Mouse (Mus musculus): ENCODE data around the gene Olfr287. TPM values are rescaled to one million over a fixed set of nuclear protein-coding genes. Genes with fewer than 3 reads are reported as not detected.

Gene Olfr287
- total RNA-seq (2021), result 1 to 10 TPM; 3.9 to 4.2 TPM

DNA sequence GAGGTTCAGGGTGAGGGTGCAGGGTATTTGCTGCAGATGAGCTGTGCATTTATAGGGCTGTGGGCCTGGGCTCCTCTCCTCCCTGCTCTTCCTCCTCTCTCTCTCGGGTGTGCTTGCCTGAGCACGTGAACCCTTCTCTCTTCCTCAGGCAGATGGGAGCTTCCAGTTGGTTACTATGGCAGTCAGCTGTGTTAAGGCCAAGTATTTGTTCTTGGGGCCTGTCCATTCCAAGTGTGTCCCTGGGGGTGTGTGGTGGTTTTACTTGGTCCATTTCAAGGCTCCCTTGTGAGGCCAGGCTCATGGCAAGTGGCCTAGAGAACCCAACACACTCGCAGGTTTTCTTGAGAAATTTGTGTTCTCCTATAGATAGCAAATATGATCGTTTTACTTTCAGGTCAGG, at the start of gene Olfr287, which contains the start of gene Gm44579:
TSS of gene Olfr287 (minus strand) at position 180 of the 400 bp plus-strand sequence.
TSS of gene Gm44579 (minus strand) at position 101 of the 400 bp plus-strand sequence.
- DNase-seq, result no peak

DNA sequence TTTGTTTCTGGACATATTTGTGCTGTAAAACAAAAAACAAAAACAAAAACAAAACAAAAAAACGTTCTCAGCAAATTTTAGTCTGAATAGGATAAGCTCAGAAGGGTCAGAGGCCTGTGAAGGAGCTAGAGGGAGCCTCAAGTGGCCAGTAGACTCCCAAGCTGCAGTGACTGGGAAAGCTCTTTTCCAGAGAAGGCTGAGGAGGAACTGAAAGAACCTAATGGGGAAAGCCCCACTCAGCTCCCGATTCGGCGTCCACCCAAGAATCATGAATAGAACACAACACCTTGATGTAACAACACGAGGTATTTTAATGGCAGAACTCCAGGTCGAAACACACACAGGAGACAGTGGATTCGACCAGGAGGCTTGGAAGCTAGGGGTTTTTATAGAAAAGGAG, 36.9 kb upstream of the Olfr287 start:
- no peak for DNase-seq

DNA sequence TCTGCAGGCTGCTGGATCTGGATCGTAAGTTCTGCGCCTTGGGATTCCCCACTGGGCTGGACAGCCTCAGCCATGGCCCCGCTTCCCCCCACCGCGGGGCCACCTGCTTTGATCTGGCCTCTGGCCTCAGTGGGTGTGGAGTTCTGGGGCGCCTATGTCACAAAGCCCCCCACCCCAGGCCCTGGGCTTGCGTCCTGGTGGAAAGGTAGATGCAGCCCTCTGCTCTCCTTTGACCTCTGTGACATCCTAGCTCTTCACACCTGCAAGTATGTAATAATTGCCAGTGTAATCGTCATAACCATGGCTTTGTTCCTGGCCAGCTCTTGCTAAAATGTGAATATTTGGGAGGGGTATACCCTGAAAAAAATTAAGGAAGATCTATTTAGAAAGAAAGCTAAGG, 36.3 kb upstream of the Olfr287 start, which contains the start of gene H1fnt:
TSS of gene H1fnt (minus strand) at position 101 of the 400 bp plus-strand sequence.
- no peak for DNase-seq

DNA sequence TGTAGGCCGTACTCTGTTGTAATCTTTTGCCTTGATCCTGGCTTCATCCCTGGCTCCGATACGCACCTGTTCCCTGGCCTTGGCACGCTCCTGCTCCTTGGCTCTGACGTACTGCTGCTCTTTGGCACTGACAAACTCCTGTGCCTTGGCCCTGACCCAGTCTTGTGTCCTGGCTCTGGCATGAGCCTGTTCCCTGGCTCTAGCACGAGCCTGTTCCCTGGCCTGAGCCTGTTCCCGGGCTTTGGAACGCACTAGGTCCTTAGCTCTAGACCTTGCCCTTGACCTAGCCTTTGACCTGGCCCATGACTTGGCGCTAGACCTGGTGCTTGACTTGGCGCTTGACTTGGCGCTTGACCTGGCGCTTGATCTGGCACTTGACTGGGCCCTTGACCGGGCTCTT, 35.4 kb upstream of the Olfr287 start:
- DNase-seq, result no peak

DNA sequence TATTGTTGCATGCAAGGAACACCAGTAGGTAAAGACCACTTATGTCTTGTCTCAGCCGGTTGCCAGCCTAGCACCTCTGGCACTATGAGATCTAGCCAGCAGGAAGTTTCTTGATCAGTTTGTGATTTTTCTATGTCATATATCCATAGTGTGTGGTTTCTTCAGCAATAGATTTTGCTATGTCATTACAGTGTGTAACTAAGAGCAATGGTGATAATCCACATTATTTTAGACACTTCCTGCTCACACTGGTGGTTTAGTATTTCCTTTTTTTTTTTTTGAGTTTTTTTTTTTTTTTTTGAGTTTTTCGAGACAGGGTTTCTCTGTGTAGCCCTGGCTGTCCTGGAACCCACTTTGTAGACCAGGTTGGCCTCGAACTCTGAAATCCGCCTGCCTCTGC, 14.6 kb upstream of the Olfr287 start:
- no peak for DNase-seq

DNA sequence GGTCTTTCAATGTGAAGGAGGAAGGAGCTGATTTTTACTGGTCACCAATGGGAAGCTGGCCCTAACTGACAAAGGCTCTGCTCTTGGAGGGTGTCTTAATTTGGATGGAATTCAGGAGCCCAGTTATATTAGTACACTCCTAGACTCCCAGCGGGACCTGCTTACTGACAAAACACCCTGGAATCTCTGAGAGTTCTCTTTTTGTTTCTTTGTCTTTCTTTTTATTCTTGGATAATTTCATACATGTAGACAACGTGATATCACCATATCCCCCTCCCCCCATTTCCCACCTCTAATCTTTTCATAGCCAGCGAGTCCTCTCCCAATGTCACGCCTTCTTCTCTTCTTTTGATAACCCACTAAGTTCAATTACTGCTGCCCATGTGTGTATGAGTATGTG, 13.5 kb upstream of the Olfr287 start, which contains the start of gene Olfr286:
TSS of gene Olfr286 (minus strand) at position 101 of the 400 bp plus-strand sequence.
- DNase-seq, result no peak

DNA sequence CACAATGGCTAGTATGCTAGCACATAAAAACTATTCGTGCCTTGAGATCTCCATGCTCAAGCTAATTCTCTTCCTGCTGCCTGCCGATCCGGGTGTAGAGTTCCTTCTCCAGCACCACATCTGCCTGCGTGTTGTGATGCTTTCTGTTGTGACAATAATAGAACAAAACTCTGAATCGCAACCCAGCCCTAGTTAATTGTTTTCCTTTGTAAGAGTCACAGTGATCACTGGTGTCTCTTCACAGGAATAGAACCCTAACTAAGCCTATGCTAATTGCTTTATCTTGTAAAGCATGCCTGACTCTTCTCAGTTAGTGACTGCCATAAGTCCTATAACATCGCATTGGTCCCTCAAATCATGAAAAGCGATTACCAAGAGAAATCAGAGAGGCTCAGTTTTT, 5.2 kb upstream of the Olfr287 start:
- no peak for DNase-seq

DNA sequence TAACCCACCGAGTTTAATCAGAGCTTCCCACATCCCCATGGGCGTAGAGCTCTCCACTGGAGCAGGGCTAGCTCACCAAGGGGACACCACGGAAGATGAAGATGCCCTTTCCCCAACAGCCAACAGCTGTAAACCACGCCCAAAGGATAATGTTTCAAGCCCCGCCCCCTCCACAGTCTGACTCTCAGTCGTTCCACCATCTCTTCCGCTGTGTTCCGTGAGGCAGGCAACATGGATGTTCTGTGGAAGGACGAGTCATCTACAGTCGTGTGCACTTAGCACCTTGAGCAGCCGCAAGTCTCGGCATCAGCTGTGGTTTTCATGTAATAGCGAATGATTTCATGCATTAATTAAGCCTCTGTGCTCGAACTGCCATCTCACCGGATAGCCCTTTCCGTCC, 4.8 kb upstream of the Olfr287 start:
- no peak for DNase-seq

DNA sequence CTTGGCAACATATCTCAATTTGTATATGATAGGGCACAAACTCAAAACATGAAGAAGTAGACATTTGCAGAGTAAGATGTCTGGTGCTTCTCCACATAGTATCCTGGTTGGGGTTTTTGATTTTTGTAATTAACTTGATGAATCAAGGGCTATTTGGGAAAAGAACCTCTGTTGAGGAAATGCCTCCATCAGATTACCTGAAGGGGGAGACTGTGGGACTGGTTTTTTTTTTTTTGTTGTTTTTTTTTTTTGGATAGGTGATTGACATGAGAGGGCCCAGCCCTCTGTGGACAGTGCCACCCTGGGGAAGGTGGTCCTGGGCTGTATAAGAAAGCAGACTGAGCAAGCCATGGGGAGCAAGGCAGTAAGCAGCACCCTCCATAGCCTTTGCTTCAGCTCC, 1.5 kb upstream of the Olfr287 start:
- no peak for DNase-seq

DNA sequence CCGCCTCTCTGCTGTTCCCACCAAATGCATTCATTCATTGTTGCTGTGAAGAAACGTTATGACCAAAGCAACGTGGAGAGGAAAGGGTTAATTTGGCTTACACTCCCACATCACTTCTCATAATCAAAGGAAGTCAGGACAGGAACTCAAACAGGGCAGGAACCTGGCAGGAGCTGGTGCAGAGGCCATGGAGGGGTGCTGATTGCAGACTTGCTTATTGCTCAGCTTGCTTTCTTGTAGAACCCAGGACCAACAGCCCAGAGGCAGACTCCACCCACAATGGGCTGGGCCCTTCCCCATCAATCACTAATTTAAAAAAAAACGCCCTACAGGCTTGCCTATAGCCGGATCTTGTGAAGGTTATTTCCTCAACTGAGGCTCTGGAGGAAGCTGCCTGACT, 6.7 kb downstream of the Olfr287 start:
- no peak for DNase-seq

DNA sequence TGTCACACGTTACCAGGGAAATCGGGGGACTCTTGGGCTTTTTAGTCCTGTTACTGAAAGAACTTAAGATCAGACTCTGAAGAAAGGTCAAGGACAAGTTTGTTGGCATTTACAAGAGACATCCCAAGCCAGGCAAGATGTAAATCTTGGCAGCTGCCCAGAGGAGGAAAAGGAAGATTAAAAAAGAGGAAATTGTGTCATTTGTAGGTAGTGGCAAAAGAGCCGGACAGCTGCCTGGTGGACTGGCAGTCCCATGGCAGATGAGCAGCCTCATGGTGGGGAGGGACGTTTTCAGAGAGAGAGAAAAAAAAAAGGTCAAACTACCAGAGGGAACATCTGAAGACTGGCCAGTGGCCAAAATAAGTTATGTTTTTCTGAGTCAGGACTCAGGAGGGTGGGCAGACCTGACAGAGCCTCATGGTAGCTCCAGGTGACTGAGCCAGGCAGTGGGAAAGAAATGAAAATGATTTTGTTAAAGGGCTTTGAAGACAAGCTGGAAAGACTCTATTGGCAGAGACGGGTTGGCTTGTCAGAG, 7.5 kb downstream of the Olfr287 start:
- DNase-seq, result no peak

DNA sequence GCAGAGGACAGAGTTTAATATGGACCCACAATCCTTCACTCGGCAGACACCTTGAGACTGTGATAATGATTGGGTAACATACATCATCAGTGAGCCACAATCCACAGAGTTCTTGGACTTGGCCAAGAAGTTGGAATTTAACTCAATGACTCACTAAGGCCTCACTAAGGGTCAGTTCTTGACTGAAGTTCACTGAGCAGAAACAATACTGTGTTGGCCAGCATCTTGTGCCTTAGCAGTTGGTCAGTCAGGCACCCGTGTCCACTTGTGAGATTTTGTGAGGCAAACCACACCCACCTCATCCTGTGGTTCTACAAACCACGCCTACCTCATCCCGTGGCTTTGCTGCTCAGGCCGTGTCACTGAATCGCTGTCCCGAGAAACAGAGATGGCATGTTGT, 11.2 kb downstream of the Olfr287 start:
- DNase-seq, result no peak

DNA sequence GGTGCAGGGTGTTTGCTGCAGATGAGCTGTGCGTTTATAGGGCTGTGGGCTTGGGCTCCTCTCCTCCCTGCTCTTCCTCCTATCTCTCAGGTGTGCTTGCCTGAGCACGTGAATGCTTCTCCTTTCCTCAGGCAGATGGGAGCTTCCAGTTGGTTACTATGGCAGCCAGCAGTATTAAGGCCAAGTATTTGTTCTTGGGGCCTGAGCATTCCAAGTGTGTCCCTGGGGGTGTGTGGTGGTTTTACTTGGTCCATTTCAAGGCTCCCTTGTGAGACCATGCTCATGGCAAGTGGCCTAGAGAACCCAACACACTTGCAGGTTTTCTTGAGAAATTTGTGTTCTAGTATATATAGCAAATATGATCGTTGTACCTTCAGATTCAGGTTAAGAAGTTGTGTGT, 25.4 kb downstream of the Olfr287 start, which contains the start of gene Olfr288:
TSS of gene Olfr288 (minus strand) at position 101 of the 400 bp plus-strand sequence.
- DNase-seq, result no peak

DNA sequence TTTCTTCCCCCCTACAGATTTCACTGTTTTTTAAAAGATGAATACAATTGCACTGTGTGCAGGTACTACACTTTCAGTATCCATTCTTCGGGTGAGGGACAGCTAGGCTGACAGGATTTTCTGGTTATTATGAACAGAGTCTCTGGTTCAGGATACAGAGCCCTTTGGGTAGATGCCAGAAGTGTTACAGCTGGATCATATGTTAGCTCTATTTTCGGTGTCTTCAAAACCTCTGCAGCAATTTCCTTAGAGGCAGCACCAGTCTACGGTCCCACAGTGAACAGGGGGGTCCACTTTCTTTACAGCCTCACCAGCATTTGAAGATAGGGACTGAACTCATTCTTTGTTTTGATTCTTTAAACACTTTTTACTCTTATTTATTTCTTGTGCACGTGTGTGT, 36.4 kb downstream of the Olfr287 start:
- DNase-seq, result no peak

DNA sequence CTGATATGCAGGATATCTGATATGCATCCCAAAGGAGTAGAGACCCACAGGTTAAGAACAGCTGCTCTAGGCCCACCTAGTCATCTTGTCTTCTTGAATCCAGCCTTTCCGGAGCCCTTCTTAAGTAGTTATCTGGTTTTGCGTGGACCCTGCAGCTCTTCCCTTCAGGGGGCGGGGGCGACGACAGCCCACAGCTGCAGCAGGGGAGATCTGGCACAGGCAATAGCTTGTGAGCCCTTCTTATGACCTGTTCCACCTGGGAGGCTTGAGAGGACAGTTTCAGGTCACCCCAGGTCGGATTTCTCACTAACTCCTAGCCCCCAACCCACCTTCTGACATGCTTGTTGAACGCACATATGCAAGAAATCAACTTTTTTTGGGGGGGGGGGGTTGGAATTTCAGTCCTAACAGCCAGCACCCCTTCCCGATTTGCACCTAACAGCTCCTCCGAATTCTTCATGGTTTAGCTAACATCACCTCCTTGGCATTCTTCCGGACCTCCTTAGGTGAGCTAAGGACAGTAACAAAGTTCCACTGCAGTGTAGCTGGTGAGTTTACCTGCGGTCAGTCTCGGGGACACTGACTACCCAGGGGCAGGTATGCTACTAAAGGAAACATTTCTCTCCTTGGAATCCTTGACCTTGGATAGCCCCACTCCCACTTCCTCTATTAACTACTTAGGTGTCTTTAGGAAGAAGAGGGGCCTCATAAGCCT, 38.8 kb downstream of the Olfr287 start:
- DNase-seq, result no peak

DNA sequence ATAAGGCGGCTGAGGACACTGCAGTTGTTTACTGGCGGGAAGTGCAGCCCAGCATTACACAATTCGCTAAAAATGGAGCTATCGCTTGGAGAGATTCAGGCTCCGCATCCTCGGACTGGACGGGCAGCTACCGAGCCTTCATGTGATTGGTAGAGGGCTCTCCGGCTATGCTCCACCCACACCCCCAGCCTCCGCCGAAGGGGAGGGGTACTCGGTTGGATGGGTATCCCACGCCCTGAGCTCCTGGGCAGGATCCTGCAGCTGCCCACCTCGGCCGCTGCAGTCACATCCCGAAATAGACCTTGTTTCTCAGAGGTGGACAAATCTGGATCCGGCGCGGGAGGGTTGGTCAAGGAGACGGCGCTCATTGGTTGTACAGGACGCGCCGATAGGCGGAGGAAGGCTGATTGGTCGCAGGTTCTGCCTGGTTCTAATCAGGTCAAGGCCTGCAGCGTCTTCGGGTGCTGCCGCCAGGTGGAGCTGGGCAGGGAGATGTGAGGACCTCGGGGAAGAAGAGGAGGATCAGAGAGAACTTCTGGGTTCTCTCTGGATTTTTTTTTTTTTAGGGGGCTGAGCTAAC, 39.6 kb downstream of the Olfr287 start:
- peak; percentile 85 to 89 for DNase-seq

DNA sequence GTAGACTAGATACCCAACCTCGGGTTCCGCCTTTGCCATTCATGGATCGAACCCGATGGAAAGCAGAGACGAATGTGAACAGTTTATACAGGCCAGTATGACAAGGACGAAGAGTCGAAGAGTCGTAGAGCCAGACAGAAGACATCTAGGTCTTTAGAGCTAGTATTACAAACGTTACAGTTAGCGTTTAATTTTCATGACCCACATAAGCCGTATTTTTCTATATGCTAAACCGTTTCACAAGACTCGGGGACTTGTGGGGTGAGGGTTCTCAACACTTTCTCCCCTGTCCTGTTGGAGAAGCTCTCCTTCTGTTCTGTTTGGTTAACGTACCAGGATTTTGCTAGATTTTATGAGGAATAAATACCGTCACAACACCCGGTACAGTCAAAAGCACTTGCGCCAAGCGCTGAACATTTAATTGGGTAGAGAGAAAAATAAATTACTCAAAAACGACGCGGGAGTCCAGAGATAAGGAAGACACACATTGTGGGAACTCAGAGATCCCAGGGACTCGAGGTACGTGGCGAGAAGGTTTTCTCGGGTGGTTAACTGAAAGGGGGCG, 40.2 kb downstream of the Olfr287 start:
- no peak for DNase-seq

DNA sequence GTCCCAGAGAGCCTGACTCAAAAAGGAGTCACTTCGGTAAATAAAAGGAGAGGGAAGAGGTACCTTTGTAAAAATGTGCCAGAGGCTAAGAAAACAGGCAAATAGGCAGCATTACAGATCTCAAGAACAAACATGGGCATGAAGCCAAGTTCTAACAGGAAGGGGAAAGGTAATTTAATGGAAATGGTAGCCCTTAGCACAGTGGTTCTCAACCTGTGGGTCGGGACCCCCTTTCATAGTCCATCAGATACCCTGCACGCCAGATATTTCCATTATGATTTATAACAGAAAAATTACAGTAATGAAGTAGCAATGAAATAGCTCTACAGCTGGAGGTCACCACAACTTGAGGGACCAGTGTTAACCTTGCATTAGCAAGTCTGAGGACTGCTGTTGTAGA, 43.5 kb downstream of the Olfr287 start:
- DNase-seq, result no peak

DNA sequence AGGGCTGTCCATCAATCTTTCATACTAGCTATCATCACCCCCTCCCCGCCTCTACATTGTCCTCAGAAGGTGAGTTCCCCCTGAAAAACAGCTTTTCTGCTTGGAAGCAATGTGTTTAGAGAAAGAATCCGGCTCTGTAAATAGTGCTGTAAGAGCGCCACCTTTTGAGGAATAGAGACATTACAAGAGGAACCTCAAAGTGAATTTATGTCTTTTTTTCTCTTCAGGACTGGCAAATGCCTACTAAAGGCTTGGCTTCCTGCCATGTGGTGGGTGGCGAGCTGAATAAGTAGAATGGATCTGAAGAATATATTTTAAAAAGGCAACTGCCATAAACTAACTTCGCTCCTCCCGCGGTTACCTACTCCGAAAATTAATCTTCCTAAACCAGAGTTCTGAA, 47.0 kb downstream of the Olfr287 start:
- DNase-seq, result peak; percentile 65 to 66

DNA sequence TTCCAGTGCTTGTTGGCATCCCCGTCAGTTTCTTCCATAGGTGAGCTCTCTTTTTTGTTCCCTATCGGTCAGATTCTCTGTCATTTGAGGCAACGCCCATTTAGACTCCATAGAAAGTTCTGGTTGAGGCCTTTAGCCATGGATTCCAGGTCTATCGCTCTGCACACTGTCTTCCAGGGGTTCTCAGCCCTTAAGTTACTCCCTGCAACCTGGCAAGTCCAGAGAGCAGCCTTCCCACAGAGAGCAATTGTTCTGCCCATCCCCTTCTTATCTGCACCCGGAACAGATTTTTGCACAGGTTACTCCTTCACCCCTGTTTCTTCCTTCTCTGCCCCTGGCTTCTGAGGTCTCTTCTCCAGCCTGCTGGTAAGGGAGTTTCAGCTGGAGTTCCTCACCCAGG, 48.7 kb downstream of the Olfr287 start:
- DNase-seq, result no peak

DNA sequence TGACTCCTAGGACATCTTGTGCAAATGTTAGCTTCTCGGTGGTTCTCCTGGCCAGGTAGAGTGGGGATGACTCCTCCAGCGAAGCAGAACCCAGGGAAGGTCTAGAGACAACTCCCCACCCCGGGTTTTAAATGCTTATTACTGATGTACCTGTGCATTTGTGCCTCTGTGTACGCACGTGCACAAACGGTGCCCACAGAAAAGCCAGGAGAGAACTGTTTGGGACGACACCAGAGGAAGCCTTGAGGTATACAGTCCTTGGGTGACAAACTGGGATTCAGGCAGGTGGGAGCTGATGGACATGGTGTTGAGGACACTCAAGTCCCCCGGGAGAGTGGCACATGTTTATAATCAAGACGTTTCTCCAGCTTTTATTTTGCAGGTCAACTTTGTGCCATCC, 49.9 kb downstream of the Olfr287 start:
- DNase-seq, result no peak

DNA sequence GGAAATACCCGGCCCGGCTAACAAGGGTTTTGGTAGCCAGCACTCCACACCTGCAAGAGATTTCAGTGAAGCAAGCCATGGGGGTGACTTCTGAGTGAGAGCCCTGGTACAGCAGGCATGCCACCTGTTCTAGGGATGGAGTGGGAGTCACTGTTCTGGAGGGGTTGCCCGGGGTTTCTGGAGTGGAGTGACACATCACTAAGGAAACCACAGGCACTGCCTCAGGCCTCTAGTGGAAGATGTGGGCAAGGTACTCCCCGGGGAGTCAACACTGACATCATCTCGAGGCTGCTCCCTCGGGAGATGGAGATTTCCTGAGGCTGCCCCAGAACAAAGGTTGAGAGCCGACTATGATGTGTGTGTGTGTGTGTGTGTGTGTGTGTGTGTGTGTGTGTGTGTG, 50.5 kb downstream of the Olfr287 start:
- peak; percentile 54 to 62 for DNase-seq

DNA sequence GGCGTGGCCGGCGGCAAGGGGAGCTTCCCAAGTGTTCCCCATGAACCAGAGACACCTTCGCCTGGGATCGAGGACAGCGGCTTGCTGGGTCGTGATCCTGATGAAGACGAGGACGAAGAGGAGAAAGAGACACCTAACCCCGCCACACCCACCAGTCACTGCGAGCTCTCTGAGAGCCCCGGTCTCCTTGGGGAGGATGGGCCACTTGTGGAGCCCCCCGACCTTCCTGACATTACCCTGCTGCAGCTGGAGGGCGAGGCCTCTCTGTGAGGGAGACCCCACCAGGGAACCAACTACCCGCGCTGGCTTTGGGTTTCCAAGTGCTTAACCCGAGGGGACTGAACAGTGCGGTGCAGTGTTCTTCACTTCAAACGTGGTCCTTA, 52.2 kb downstream of the Olfr287 start:
- peak in 1 of 2 experiments; percentile 13 for DNase-seq

All from layer of hippocampus, postnatal 36 days (tissue).